Mouse (Mus musculus) gastrocnemius, adult 2 months (tissue): ENCODE data around the gene Slc22a15. TPM values are rescaled to one million over a fixed set of nuclear protein-coding genes. Genes with fewer than 3 reads are reported as not detected.

ENCODE experiments used
- DNase-seq: peaks from one replicate; pipeline ENCODE4 v3.0.0; 2022
- H3K27ac ChIP-seq: fragments of 200-600 bp; 2 replicates; pipeline ENCODE4 v1.8.1; 2022; ENCODE audit warnings: mild to moderate bottlenecking
- H3K4me3 ChIP-seq: fragments of 200-600 bp; 2 replicates; pipeline ENCODE4 v1.8.1; 2022; ENCODE audit warnings: mild to moderate bottlenecking, moderate library complexity
- CTCF ChIP-seq: fragments of 200-600 bp; IDR thresholded peaks from 2 replicates; pipeline ENCODE4 v1.8.1; 2022; ENCODE audit warnings: antibody characterized with exemption, mild to moderate bottlenecking, moderate library complexity
- intact Hi-C: fragments of 180-260 bp; cut with DNase I; formaldehyde crosslinking; loops from one replicate; pipeline ENCODE4 v1.15.1; 2025
- total RNA-seq, 2 experiments: library from RNA; stranded (reverse); gene quantifications; 2 replicates each; pipeline ENCODE4 v1.2.3; 2021

The Slc22a15 gene
- total RNA-seq, 2 experiments from 2014 or later = 0.41 to 0.98 TPM

- intact Hi-C loops = no loop called here
Observed at GRCm38 (mm10) chr3:101939865-101940264, 15.6 kb upstream of the Slc22a15 start.

GRCm38 (mm10) chr3:101939152-101939551 lies 14.9 kb upstream of the Slc22a15 start:
- H3K27ac ChIP-seq = no peak overlapping the region
- H3K4me3 ChIP-seq = no peak overlapping the region
- intact Hi-C loops = no loop called here
- DNase-seq = no peak
- TF ChIP-seq CTCF = no peak

More at GRCm38 (mm10) chr3:101939865-101940264, 15.6 kb upstream of the Slc22a15 start:
- no peak for TF ChIP-seq CTCF
- Histone ChIP-seq H3K4me3 (no peak overlapping the region), H3K27ac (no peak overlapping the region)
- no peak for DNase-seq

- DNase-seq = no peak
- Histone ChIP-seq H3K27ac (no peak overlapping the region), H3K4me3 (no peak overlapping the region)
- intact Hi-C loops = no loop called here
- no peak for TF ChIP-seq CTCF
Observed at GRCm38 (mm10) chr3:101936369-101936768, 12.1 kb upstream of the Slc22a15 start.

- Histone ChIP-seq H3K4me3 (no peak overlapping the region), H3K27ac (no peak overlapping the region)
- intact Hi-C loops = no loop called here
- no peak for TF ChIP-seq CTCF
- no peak for DNase-seq
Observed at GRCm38 (mm10) chr3:101933820-101934219, 9.6 kb upstream of the Slc22a15 start.

GRCm38 (mm10) chr3:101929105-101929876 lies 5.0 kb upstream of the Slc22a15 start:
- intact Hi-C loops = no loop called here
- no peak for TF ChIP-seq CTCF
- DNase-seq = no peak
- no peak overlapping the region for H3K27ac ChIP-seq
- H3K4me3 ChIP-seq = no peak overlapping the region

GRCm38 (mm10) chr3:101926636-101927035 lies 2.4 kb upstream of the Slc22a15 start:
- Histone ChIP-seq H3K27ac (no peak overlapping the region), H3K4me3 (no peak overlapping the region)
- intact Hi-C loops = no loop called here
- no peak for DNase-seq
- no peak for TF ChIP-seq CTCF

GRCm38 (mm10) chr3:101925663-101926062 lies 1.4 kb upstream of the Slc22a15 start:
- DNase-seq = no peak
- no peak for TF ChIP-seq CTCF
- intact Hi-C loops = no loop called here
- Histone ChIP-seq H3K4me3 (no peak overlapping the region), H3K27ac (no peak overlapping the region)

- Histone ChIP-seq H3K4me3 (no peak overlapping the region), H3K27ac (no peak overlapping the region)
- no peak for TF ChIP-seq CTCF
- DNase-seq = no peak
- intact Hi-C loops = no loop called here
Observed at GRCm38 (mm10) chr3:101922366-101922765, 1.9 kb downstream of the Slc22a15 start.

GRCm38 (mm10) chr3:101918526-101918925 lies 5.7 kb downstream of the Slc22a15 start:
- H3K27ac ChIP-seq = no peak overlapping the region
- no peak for DNase-seq
- no peak overlapping the region for H3K4me3 ChIP-seq
- no peak for TF ChIP-seq CTCF
- intact Hi-C loops = no loop called here

GRCm38 (mm10) chr3:101917665-101918064 lies 6.6 kb downstream of the Slc22a15 start:
- Histone ChIP-seq H3K27ac (no peak overlapping the region), H3K4me3 (no peak overlapping the region)
- DNase-seq = no peak
- TF ChIP-seq CTCF = no peak
- intact Hi-C loops = no loop called here

- Histone ChIP-seq H3K4me3 (no peak overlapping the region), H3K27ac (no peak overlapping the region)
- no peak for TF ChIP-seq CTCF
- intact Hi-C loops = no loop called here
- no peak for DNase-seq
Observed at GRCm38 (mm10) chr3:101916525-101916924, 7.7 kb downstream of the Slc22a15 start.

GRCm38 (mm10) chr3:101915048-101915801 lies 9.0 kb downstream of the Slc22a15 start:
- TF ChIP-seq CTCF = no peak
- H3K27ac ChIP-seq = no peak overlapping the region
- H3K4me3 ChIP-seq = no peak overlapping the region
- intact Hi-C loops = no loop called here
- DNase-seq = no peak

- no peak for DNase-seq
- intact Hi-C loops = no loop called here
- H3K27ac ChIP-seq = no peak overlapping the region
- no peak for TF ChIP-seq CTCF
- no peak overlapping the region for H3K4me3 ChIP-seq
Observed at GRCm38 (mm10) chr3:101914266-101914665, 10.0 kb downstream of the Slc22a15 start.
